Mouse (Mus musculus): ENCODE data around the gene Tjp2. TPM values are rescaled to one million over a fixed set of nuclear protein-coding genes. Genes with fewer than 3 reads are reported as not detected.

Gene Tjp2
- 14.0 and 14.2 TPM in 2 replicates for polyA plus RNA-seq (2014; fragmentation: Nextera tagmentation; extraction: Ambion mirVana)

GRCm38 (mm10) chr19:24224500-24225304, at the start of gene Tjp2:
Gene Tjp2 (minus strand): TSS chr19:24225030.
- Histone ChIP-seq H3K4me3 (ENCODE audit: low read depth, low read length) (peak within 1 kb of the TSS; percentile 61), H3K27ac (ENCODE audit: low read depth, low read length) (peak within 1 kb of the TSS; percentile 62), H3K36me3 (ENCODE audit: control insufficient read depth, insufficient read depth, low read length) (no peaks in the 10 kb centered on the region), H3K4me2 (peak within 1 kb of the TSS; percentile 87), H3K9ac (ENCODE audit: low read depth, low read length) (peak within 1 kb of the TSS; percentile 65), H3K9me3 (ENCODE audit: control insufficient read depth, low read length) (no peaks in the 10 kb centered on the region), H3K4me1 (replicated peaks; ENCODE audit: control insufficient read depth, insufficient read depth, low read length) (no peaks in the 10 kb centered on the region; the same call in 1 of the 2 replicates), H3K27me3 (replicated peaks; ENCODE audit: control insufficient read depth, insufficient read depth, low read length) (peaks cover 13% of the 10 kb centered on the region)
- ATAC-seq (replicated peaks; ENCODE audit: low FRiP score) (peak; percentile 74), DNase-seq (ENCODE audit: low spot score) (peak; percentile 73)
- WGBS, result under 1% methylated on average over 59 of the region's 59 CpGs

DNA sequence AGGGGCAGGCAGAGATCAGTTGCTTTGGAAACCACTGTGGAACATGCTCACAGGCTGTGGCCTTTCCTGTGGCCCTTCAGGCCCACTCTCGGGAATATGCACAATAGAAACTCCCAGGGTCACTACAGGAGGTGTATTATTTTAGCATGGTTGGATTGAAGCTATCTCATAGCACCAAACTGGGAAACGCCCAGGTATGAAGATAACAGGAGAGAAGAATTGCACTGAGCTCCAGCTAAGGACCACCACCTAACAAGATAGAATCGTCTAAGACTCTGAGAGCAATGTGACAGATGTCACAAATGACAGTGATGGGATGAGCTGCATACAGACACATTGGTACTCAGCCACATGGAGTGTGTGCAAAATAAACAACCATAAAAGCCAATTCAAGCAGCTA, 49.5 kb upstream of the Tjp2 start:
- peaks cover 15% of the 10 kb centered on the region for H3K4me1 ChIP-seq (replicated peaks; ENCODE audit: control insufficient read depth, insufficient read depth, low read length)
- ATAC-seq (replicated peaks; ENCODE audit: low FRiP score), result peak; percentile 69
- peaks cover 21% of the 10 kb centered on the region for H3K36me3 ChIP-seq (ENCODE audit: control insufficient read depth, insufficient read depth, low read length)
- DNase-seq (ENCODE audit: low spot score), result no peak
- H3K4me2 ChIP-seq, result peak overlapping the region; percentile 34
- H3K4me3 ChIP-seq (ENCODE audit: low read depth, low read length), result no peak overlapping the region
- no peak overlapping the region for H3K9ac ChIP-seq (ENCODE audit: low read depth, low read length)
- H3K27ac ChIP-seq (ENCODE audit: low read depth, low read length), result peak overlapping the region; percentile 53; the same call in 1 of the 2 replicates
- WGBS, result 48% methylated on average over 3 of the region's 3 CpGs
- H3K9me3 ChIP-seq (ENCODE audit: control insufficient read depth, low read length), result no peaks in the 10 kb centered on the region; the same call in 1 of the 2 replicates
- no peaks in the 10 kb centered on the region for H3K27me3 ChIP-seq (replicated peaks; ENCODE audit: control insufficient read depth, insufficient read depth, low read length)

GRCm38 (mm10) chr19:24271746-24272426, 47.1 kb upstream of the Tjp2 start:
- 44% methylated on average over 16 of the region's 16 CpGs for WGBS
- peaks cover 28% of the 10 kb centered on the region for H3K36me3 ChIP-seq (ENCODE audit: control insufficient read depth, insufficient read depth, low read length)
- H3K9ac ChIP-seq (ENCODE audit: low read depth, low read length), result no peak overlapping the region
- no peak overlapping the region for H3K4me3 ChIP-seq (ENCODE audit: low read depth, low read length)
- no peaks in the 10 kb centered on the region for H3K27me3 ChIP-seq (replicated peaks; ENCODE audit: control insufficient read depth, insufficient read depth, low read length)
- DNase-seq (ENCODE audit: low spot score) (peak; percentile 69), ATAC-seq (replicated peaks; ENCODE audit: low FRiP score) (peak; percentile 72)
- peaks cover 14% of the 10 kb centered on the region for H3K4me1 ChIP-seq (replicated peaks; ENCODE audit: control insufficient read depth, insufficient read depth, low read length)
- no peak overlapping the region; the same call in 1 of the 2 replicates for H3K27ac ChIP-seq (ENCODE audit: low read depth, low read length)
- H3K9me3 ChIP-seq (ENCODE audit: control insufficient read depth, low read length), result no peaks in the 10 kb centered on the region
- peak overlapping the region; percentile 30; the same call in 1 of the 2 replicates for H3K4me2 ChIP-seq

- Histone ChIP-seq H3K27ac (ENCODE audit: low read depth, low read length) (no peak overlapping the region), H3K9ac (ENCODE audit: low read depth, low read length) (no peak overlapping the region), H3K4me1 (replicated peaks; ENCODE audit: control insufficient read depth, insufficient read depth, low read length) (peaks cover 14% of the 10 kb centered on the region), H3K36me3 (ENCODE audit: control insufficient read depth, insufficient read depth, low read length) (peaks cover 28% of the 10 kb centered on the region), H3K4me2 (peak overlapping the region; percentile 30; the same call in 1 of the 2 replicates), H3K9me3 (ENCODE audit: control insufficient read depth, low read length) (no peaks in the 10 kb centered on the region), H3K4me3 (ENCODE audit: low read depth, low read length) (no peak overlapping the region), H3K27me3 (replicated peaks; ENCODE audit: control insufficient read depth, insufficient read depth, low read length) (no peaks in the 10 kb centered on the region)
- WGBS, result 54% methylated on average over 7 of the region's 7 CpGs
- DNase-seq (ENCODE audit: low spot score) (no peak), ATAC-seq (replicated peaks; ENCODE audit: low FRiP score) (peak; percentile 55)
Measured at GRCm38 (mm10) chr19:24271326-24271725, 46.5 kb upstream of the Tjp2 start.

DNA sequence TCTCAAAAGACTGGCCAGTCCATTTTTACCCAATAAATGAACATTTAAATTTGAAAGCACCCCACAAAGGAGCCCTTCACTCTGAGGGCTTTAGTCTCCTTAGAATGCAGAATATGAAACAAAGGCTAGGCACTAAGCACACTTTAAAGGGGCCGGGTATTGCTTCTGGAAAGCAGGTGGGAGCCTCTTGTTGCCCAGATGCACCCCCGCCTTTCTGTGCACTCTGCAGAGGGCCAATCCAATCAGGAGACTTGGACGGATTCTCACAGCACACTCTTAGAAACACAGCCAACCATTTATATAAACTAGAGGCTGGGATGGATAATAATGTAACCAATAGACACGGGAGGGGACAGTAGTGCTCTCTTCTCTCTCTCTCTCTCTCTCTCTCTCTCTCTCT, 43.7 kb upstream of the Tjp2 start:
- DNase-seq (ENCODE audit: low spot score) (no peak), ATAC-seq (replicated peaks; ENCODE audit: low FRiP score) (no peak)
- Histone ChIP-seq H3K36me3 (ENCODE audit: control insufficient read depth, insufficient read depth, low read length) (peaks cover 29% of the 10 kb centered on the region), H3K9me3 (ENCODE audit: control insufficient read depth, low read length) (no peaks in the 10 kb centered on the region), H3K4me2 (no peak overlapping the region), H3K27me3 (replicated peaks; ENCODE audit: control insufficient read depth, insufficient read depth, low read length) (no peaks in the 10 kb centered on the region), H3K27ac (ENCODE audit: low read depth, low read length) (no peak overlapping the region), H3K9ac (ENCODE audit: low read depth, low read length) (no peak overlapping the region), H3K4me1 (replicated peaks; ENCODE audit: control insufficient read depth, insufficient read depth, low read length) (peaks cover 5% of the 10 kb centered on the region; the same call in 1 of the 2 replicates), H3K4me3 (ENCODE audit: low read depth, low read length) (no peak overlapping the region)
- WGBS, result 80% methylated on average over 4 of the region's 4 CpGs

GRCm38 (mm10) chr19:24266046-24266830, 41.4 kb upstream of the Tjp2 start:
- H3K36me3 ChIP-seq (ENCODE audit: control insufficient read depth, insufficient read depth, low read length), result peaks cover 35% of the 10 kb centered on the region
- peaks cover 3% of the 10 kb centered on the region; the same call in 1 of the 2 replicates for H3K4me1 ChIP-seq (replicated peaks; ENCODE audit: control insufficient read depth, insufficient read depth, low read length)
- DNase-seq (ENCODE audit: low spot score) (no peak), ATAC-seq (replicated peaks; ENCODE audit: low FRiP score) (no peak; the same call in 1 of the 2 replicates)
- no peak overlapping the region for H3K4me2 ChIP-seq
- H3K27me3 ChIP-seq (replicated peaks; ENCODE audit: control insufficient read depth, insufficient read depth, low read length), result no peaks in the 10 kb centered on the region
- H3K9ac ChIP-seq (ENCODE audit: low read depth, low read length), result no peak overlapping the region
- H3K27ac ChIP-seq (ENCODE audit: low read depth, low read length), result peak overlapping the region; percentile 77
- WGBS, result 77% methylated on average over 7 of the region's 7 CpGs
- H3K9me3 ChIP-seq (ENCODE audit: control insufficient read depth, low read length), result no peaks in the 10 kb centered on the region
- no peak overlapping the region for H3K4me3 ChIP-seq (ENCODE audit: low read depth, low read length)

- H3K4me2 ChIP-seq, result no peak overlapping the region
- no peak overlapping the region for H3K9ac ChIP-seq (ENCODE audit: low read depth, low read length)
- WGBS, result 47% methylated on average over 7 of the region's 7 CpGs
- H3K36me3 ChIP-seq (ENCODE audit: control insufficient read depth, insufficient read depth, low read length), result peaks cover 23% of the 10 kb centered on the region
- no peaks in the 10 kb centered on the region for H3K9me3 ChIP-seq (ENCODE audit: control insufficient read depth, low read length)
- H3K4me3 ChIP-seq (ENCODE audit: low read depth, low read length), result no peak overlapping the region
- H3K27ac ChIP-seq (ENCODE audit: low read depth, low read length), result no peak overlapping the region
- DNase-seq (ENCODE audit: low spot score) (peak; percentile 61), ATAC-seq (replicated peaks; ENCODE audit: low FRiP score) (peak; percentile 70)
- peaks cover 3% of the 10 kb centered on the region; the same call in 1 of the 2 replicates for H3K4me1 ChIP-seq (replicated peaks; ENCODE audit: control insufficient read depth, insufficient read depth, low read length)
- H3K27me3 ChIP-seq (replicated peaks; ENCODE audit: control insufficient read depth, insufficient read depth, low read length), result no peaks in the 10 kb centered on the region
Measured at GRCm38 (mm10) chr19:24264991-24265390, 40.2 kb upstream of the Tjp2 start.

- Histone ChIP-seq H3K4me3 (ENCODE audit: low read depth, low read length) (no peak overlapping the region), H3K4me2 (no peak overlapping the region), H3K27ac (ENCODE audit: low read depth, low read length) (no peak overlapping the region), H3K4me1 (replicated peaks; ENCODE audit: control insufficient read depth, insufficient read depth, low read length) (peaks cover 2% of the 10 kb centered on the region; the same call in 1 of the 2 replicates), H3K27me3 (replicated peaks; ENCODE audit: control insufficient read depth, insufficient read depth, low read length) (no peaks in the 10 kb centered on the region), H3K9ac (ENCODE audit: low read depth, low read length) (no peak overlapping the region), H3K36me3 (ENCODE audit: control insufficient read depth, insufficient read depth, low read length) (peaks cover 15% of the 10 kb centered on the region; the same call in 1 of the 2 replicates), H3K9me3 (ENCODE audit: control insufficient read depth, low read length) (no peaks in the 10 kb centered on the region)
- DNase-seq (ENCODE audit: low spot score) (no peak), ATAC-seq (replicated peaks; ENCODE audit: low FRiP score) (no peak)
- 93% methylated on average over 14 of the region's 14 CpGs for WGBS
Measured at GRCm38 (mm10) chr19:24262736-24263135, 37.9 kb upstream of the Tjp2 start.
